Mouse (Mus musculus): Measurements from ENCODE around the gene Olfr99. TPM values are rescaled to one million over a fixed set of nuclear protein-coding genes. Genes with fewer than 3 reads are reported as not detected.
A peak's percentile ranks its signal among the peaks of the same experiment; 100 is the strongest.

Olfr99 gene
- total and polyA plus RNA-seq, 2 experiments = not detected

DNA sequence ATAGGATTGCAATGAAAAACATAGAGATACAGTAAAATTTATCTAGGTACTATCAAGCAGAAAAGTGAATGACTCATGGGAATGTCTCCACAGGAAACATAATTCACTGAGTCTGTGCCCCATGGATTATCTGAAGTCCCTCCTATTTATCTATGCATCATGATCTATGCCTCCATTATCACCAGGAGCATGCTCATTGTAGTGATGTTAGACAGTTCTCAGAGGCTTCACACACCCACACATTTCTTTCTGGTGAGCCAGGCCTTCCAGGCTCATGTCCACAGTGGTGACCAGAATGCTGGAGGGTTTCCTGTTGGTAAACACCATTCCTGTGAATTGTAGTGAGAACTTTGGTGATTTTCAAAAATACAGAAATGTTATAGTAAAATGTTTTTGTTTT is 6.7 kb downstream of the Olfr99 start:
- TF ChIP-seq POLR2A (IDR thresholded peaks at IDR 0.05; ENCODE audit: extremely low read depth, insufficient read depth, low read length) = no peak
- no peak for TF ChIP-seq CTCF (IDR thresholded peaks at IDR 0.05; ENCODE audit: low read depth, low read length)
- no peak overlapping the region for H3K9ac ChIP-seq (ENCODE audit: low read depth, low read length)
- H3K27ac ChIP-seq (replicated peaks; ENCODE audit: insufficient read depth, low read depth, low read length) = no peak overlapping the region
- H3K36me3 ChIP-seq (ENCODE audit: control insufficient read depth, insufficient read depth, low read length) = no peaks in the 10 kb centered on the region
- DNase-seq (ENCODE audit: extremely low read depth, low read depth, low spot score) = no peak
- H3K27me3 ChIP-seq (ENCODE audit: control insufficient read depth, insufficient read depth, low read length) = no peaks in the 10 kb centered on the region
- no peak overlapping the region for H3K4me3 ChIP-seq (ENCODE audit: insufficient read depth, low read depth, low read length)
- H3K79me2 ChIP-seq (ENCODE audit: control insufficient read depth, insufficient read depth, low read length) = no peaks in the 10 kb centered on the region
- no peaks in the 10 kb centered on the region for H3K4me1 ChIP-seq (ENCODE audit: control insufficient read depth, insufficient read depth, low read length)

DNA sequence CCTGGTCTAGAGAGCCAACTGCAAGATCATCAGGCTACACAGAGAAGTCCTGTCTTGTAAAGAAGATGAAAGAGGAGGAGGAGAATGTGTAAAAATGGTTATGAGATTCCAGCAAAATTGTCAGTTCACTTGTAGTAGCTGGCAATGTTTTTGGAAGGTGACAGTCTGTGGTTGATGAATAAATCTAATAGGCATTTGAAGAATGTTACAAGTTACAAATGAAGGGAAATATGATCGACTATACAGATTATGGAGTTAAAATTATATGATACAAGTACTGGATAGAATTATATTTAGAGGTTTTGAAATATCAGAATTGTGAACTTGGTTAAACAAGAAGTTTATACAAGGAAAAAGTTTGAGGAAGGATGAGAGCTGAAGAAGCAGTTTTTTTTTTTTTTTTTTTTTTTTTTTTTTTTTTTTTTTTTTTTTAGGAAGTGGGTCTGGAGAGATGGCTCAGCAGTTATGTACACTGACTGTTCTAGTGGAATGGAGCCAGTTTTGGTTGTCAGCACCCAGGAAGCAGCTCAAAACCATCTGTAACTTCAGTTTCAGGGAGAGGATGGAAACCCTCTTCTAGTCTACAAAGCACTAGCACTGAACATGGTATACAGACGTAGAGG is 7.5 kb downstream of the Olfr99 start:
- no peaks in the 10 kb centered on the region for H3K4me1 ChIP-seq (ENCODE audit: control insufficient read depth, insufficient read depth, low read length)
- H3K27me3 ChIP-seq (ENCODE audit: control insufficient read depth, insufficient read depth, low read length) = no peaks in the 10 kb centered on the region
- WGBS = 74% methylated on average over 2 of the region's 2 CpGs
- no peaks in the 10 kb centered on the region for H3K36me3 ChIP-seq (ENCODE audit: control insufficient read depth, insufficient read depth, low read length)
- H3K4me3 ChIP-seq (ENCODE audit: insufficient read depth, low read depth, low read length) = no peak overlapping the region
- no peak for TF ChIP-seq POLR2A (IDR thresholded peaks at IDR 0.05; ENCODE audit: extremely low read depth, insufficient read depth, low read length)
- TF ChIP-seq CTCF (IDR thresholded peaks at IDR 0.05; ENCODE audit: low read depth, low read length) = no peak
- H3K9ac ChIP-seq (ENCODE audit: low read depth, low read length) = no peak overlapping the region
- no peak overlapping the region for H3K27ac ChIP-seq (replicated peaks; ENCODE audit: insufficient read depth, low read depth, low read length)
- no peaks in the 10 kb centered on the region for H3K79me2 ChIP-seq (ENCODE audit: control insufficient read depth, insufficient read depth, low read length)
- peak; percentile 31 for DNase-seq (ENCODE audit: extremely low read depth, low read depth, low spot score)

DNA sequence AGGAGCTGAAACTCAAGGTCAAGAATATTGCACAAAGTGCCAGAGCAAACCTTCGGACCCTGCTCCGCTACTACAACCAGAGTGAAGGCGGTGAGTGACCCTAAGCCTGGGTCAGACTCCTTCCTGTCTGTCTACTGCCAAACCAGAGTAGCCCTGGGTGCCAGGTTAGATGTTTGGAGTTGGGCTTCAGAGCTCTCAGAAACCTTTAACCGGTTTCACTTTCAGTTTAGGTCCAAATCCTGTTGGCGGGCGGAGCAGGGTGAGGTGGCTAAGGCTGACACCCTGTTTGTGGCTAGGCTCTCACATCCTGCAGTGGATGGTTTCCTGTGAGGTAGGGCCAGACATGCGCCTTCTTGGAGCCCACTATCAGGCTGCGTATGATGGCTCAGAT is 12.6 kb downstream of the Olfr99 start:
- Histone ChIP-seq H3K9ac (ENCODE audit: low read depth, low read length) (peak overlapping the region; percentile 56), H3K79me2 (ENCODE audit: control insufficient read depth, insufficient read depth, low read length) (no peaks in the 10 kb centered on the region), H3K4me3 (ENCODE audit: insufficient read depth, low read depth, low read length) (peak overlapping the region; percentile 80), H3K4me1 (ENCODE audit: control insufficient read depth, insufficient read depth, low read length) (no peaks in the 10 kb centered on the region), H3K36me3 (ENCODE audit: control insufficient read depth, insufficient read depth, low read length) (no peaks in the 10 kb centered on the region), H3K27me3 (ENCODE audit: control insufficient read depth, insufficient read depth, low read length) (no peaks in the 10 kb centered on the region), H3K27ac (replicated peaks; ENCODE audit: insufficient read depth, low read depth, low read length) (peak overlapping the region; percentile 55)
- WGBS = 13% methylated on average over 8 of the region's 8 CpGs
- DNase-seq (ENCODE audit: extremely low read depth, low read depth, low spot score) = peak; percentile 88
- TF ChIP-seq CTCF (IDR thresholded peaks at IDR 0.05; ENCODE audit: low read depth, low read length) = no peak
- TF ChIP-seq POLR2A (IDR thresholded peaks at IDR 0.05; ENCODE audit: extremely low read depth, insufficient read depth, low read length) = no peak

DNA sequence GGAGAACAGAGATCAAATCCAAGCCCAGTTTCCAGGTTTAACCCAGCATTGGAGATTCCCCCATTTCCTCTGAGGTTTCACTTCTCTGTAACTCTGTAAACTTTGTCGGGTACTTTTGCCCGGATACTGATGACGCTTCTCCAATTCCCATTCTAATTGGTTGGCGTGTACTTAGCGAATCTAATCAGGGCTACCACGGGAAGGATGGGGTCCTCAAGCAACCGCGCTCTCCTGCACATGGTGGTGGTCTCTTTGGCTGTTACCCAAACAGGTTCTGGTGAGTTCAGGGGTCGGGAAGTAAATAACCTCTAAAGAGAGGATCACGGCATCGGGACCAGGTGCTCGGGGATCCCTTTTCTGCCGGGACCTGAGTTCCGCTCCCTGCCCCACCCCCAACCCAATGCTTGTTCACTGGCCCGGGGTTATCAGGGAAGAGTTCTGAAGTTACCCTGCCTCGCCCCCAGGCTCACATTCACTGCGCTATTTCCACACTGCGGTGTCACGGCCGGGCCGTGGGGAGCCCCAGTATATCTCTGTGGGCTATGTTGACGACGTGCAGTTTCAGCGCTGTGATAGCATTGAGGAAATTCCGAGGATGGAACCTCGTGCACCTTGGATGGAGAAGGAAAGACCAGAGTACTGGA is 13.1 kb downstream of the Olfr99 start, which contains the start of gene H2-M3:
H2-M3 (plus strand) TSS at position 163 of the 644 bp plus-strand sequence.
- TF ChIP-seq POLR2A (IDR thresholded peaks at IDR 0.05; ENCODE audit: extremely low read depth, insufficient read depth, low read length) (no peak), CTCF (IDR thresholded peaks at IDR 0.05; ENCODE audit: low read depth, low read length) (no peak)
- H3K27ac ChIP-seq (replicated peaks; ENCODE audit: insufficient read depth, low read depth, low read length) = peak within 1 kb of the TSS; percentile 55

DNA sequence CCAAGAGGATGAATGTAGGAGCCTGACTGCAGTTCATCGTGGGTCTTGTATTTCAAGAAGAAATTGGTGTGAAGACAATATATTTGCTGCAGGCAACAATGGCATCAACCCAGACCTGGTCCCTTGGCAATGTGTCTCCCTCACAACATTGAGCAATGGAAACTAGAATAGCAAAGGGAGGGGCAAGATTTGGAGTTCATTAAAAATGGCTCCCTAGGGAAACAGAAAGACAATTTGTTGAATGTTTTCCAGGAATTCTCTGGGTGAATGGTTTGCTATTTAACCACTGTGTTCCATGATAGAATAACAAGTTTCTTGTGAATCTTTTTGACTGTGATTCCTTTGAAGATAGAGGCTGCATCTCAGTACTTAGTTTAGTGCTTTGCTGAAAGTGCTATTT is 19.6 kb downstream of the Olfr99 start, which contains the start of gene Olfr98:
Olfr98 (minus strand) TSS at position 124 of the 400 bp plus-strand sequence.
- Histone ChIP-seq H3K27ac (replicated peaks; ENCODE audit: insufficient read depth, low read depth, low read length) (no peak within 1 kb of the TSS), H3K9ac (ENCODE audit: low read depth, low read length) (no peak within 1 kb of the TSS), H3K4me3 (ENCODE audit: insufficient read depth, low read depth, low read length) (no peak within 1 kb of the TSS), H3K27me3 (ENCODE audit: control insufficient read depth, insufficient read depth, low read length) (no peaks in the 10 kb centered on the region), H3K36me3 (ENCODE audit: control insufficient read depth, insufficient read depth, low read length) (no peaks in the 10 kb centered on the region), H3K79me2 (ENCODE audit: control insufficient read depth, insufficient read depth, low read length) (no peaks in the 10 kb centered on the region), H3K4me1 (ENCODE audit: control insufficient read depth, insufficient read depth, low read length) (no peaks in the 10 kb centered on the region)
- 79% methylated on average over 1 of the region's 1 CpGs for WGBS
- DNase-seq (ENCODE audit: extremely low read depth, low read depth, low spot score) = no peak
- no peak for TF ChIP-seq CTCF (IDR thresholded peaks at IDR 0.05; ENCODE audit: low read depth, low read length)
- TF ChIP-seq POLR2A (IDR thresholded peaks at IDR 0.05; ENCODE audit: extremely low read depth, insufficient read depth, low read length) = no peak

More for the DNA sequence above, 13.1 kb downstream of the Olfr99 start, which contains the start of gene H2-M3:
- Histone ChIP-seq H3K4me1 (ENCODE audit: control insufficient read depth, insufficient read depth, low read length) (no peaks in the 10 kb centered on the region), H3K4me3 (ENCODE audit: insufficient read depth, low read depth, low read length) (peak within 1 kb of the TSS; percentile 80), H3K79me2 (ENCODE audit: control insufficient read depth, insufficient read depth, low read length) (no peaks in the 10 kb centered on the region), H3K36me3 (ENCODE audit: control insufficient read depth, insufficient read depth, low read length) (no peaks in the 10 kb centered on the region), H3K27me3 (ENCODE audit: control insufficient read depth, insufficient read depth, low read length) (no peaks in the 10 kb centered on the region), H3K9ac (ENCODE audit: low read depth, low read length) (peak within 1 kb of the TSS; percentile 56)
- WGBS = under 1% methylated on average over 26 of the region's 26 CpGs
- peak; percentile 78 for DNase-seq (ENCODE audit: extremely low read depth, low read depth, low spot score)

DNA sequence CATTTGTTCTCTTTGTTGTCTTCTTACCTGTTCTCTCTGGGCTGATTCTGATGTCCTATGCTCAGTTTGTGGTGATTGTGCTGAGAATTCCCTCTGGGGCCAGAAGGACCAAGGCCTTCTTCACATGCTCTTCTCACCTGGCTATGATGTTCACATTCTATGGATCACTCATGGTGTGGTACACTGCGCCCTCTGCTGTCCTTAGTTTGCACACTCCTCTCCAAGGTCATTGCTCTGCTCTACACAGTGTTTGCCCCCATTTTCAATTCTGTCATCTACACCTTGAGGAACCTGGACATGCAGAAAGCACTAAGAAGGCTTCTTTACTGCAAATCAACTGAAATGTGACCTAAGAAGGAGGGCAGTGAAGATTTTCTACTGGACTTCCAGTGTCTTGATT is 32.7 kb downstream of the Olfr99 start:
- DNase-seq (ENCODE audit: extremely low read depth, low read depth, low spot score) = peak; percentile 27
- TF ChIP-seq CTCF (IDR thresholded peaks at IDR 0.05; ENCODE audit: low read depth, low read length) (peak; percentile 66), POLR2A (IDR thresholded peaks at IDR 0.05; ENCODE audit: extremely low read depth, insufficient read depth, low read length) (no peak)
- 14% methylated on average over 1 of the region's 1 CpGs for WGBS
- Histone ChIP-seq H3K4me1 (ENCODE audit: control insufficient read depth, insufficient read depth, low read length) (no peaks in the 10 kb centered on the region), H3K9ac (ENCODE audit: low read depth, low read length) (no peak overlapping the region), H3K36me3 (ENCODE audit: control insufficient read depth, insufficient read depth, low read length) (no peaks in the 10 kb centered on the region), H3K79me2 (ENCODE audit: control insufficient read depth, insufficient read depth, low read length) (no peaks in the 10 kb centered on the region), H3K4me3 (ENCODE audit: insufficient read depth, low read depth, low read length) (no peak overlapping the region), H3K27ac (replicated peaks; ENCODE audit: insufficient read depth, low read depth, low read length) (no peak overlapping the region), H3K27me3 (ENCODE audit: control insufficient read depth, insufficient read depth, low read length) (no peaks in the 10 kb centered on the region)

All from liver, adult 2 months (tissue).